Mouse (Mus musculus) forebrain, embryonic 10.5 days (tissue): ENCODE results near the gene Psmd6. TPM values are rescaled to one million over a fixed set of nuclear protein-coding genes. Genes with fewer than 3 reads are reported as not detected.

ENCODE experiments used
- polyA plus RNA-seq: library from polyadenylated mRNA; unstranded; fragments of >200 nt; fragmentation: Nextera tagmentation; extraction: Ambion mirVana; gene quantifications from 2 replicates; pipeline ENCODE4 v1.2.1, GENCODE M21; 2016

Psmd6 gene
- polyA plus RNA-seq, 1 experiment from 2014 or later = 294 TPM

Other genes with a start within 250 kb of the Psmd6 start
- not detected in 2 replicates for gene Gm281, start 206.5 kb downstream of the Psmd6 start, polyA plus RNA-seq
- 4.5 and 4.7 TPM in 2 replicates for gene Atxn7, start 159.5 kb downstream of the Psmd6 start, polyA plus RNA-seq
- 235 and 250 TPM in 2 replicates for gene Thoc7, start 159.1 kb downstream of the Psmd6 start, polyA plus RNA-seq
- gene Olfr720, start 65.9 kb upstream of the Psmd6 start, polyA plus RNA-seq = not detected in 2 replicates
- gene Olfr31, start 201.8 kb upstream of the Psmd6 start, polyA plus RNA-seq = not detected in 2 replicates
- 1.6 and 2.2 TPM in 2 replicates for gene Il3ra, start 225.3 kb upstream of the Psmd6 start, polyA plus RNA-seq